Mouse (Mus musculus) left cerebral cortex, adult 9 months (tissue): ENCODE results near the gene Sept14.

Experiments used
- DNase-seq, 2 experiments: peaks; one replicate each; pipeline ENCODE4 v3.0.0; 2022; ENCODE audit warnings: low spot score in 2 of 2

The Sept14 gene

GRCm38 (mm10) chr5:129669453-129670035 lies 38.8 kb downstream of the Sept14 start:
- DNase-seq: no peak

GRCm38 (mm10) chr5:129667851-129668250 lies 40.5 kb downstream of the Sept14 start:
- no peak for DNase-seq

GRCm38 (mm10) chr5:129666271-129666909 lies 41.9 kb downstream of the Sept14 start:
- peak in 1 of 2 experiments; percentile 13 for DNase-seq

- no peak for DNase-seq
These were observed 44.2 kb downstream of the Sept14 start for GRCm38 (mm10) chr5:129664090-129664489.

- no peak for DNase-seq
These were observed 50.4 kb downstream of the Sept14 start for GRCm38 (mm10) chr5:129657931-129658330.

GRCm38 (mm10) chr5:129657016-129657415 lies 51.3 kb downstream of the Sept14 start:
- no peak for DNase-seq

- DNase-seq: no peak
These were observed 57.5 kb downstream of the Sept14 start for GRCm38 (mm10) chr5:129650858-129651257.
